Mouse (Mus musculus) retina, adult 2 months (tissue): ENCODE results near the gene 1700102P08Rik.

Experiments
- DNase-seq: peaks from one replicate; pipeline ENCODE4 v3.0.0-alpha.2; 2012; ENCODE audit warnings: low read depth, low spot score

Gene 1700102P08Rik

DNA sequence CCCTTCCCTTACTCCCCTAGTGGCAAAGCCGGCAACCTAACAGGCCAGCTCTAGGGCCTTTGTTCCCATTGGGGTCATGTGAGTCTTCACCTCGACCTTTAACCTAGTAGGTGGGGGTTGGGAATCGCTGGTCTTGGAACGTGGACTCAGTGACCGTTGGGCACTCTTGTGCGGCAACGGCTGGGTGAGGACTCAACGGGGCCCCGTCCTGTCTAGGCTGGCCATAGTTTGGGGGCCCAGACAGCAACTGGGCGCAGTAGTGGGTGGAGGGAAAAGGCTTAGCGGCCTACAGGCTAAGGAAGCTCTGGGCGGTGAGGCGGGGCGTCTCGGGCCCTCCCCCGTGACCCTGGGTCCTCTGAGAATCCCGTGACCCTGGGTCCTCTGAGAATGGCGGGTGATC lies at the start of gene 1700102P08Rik:
TSS of gene 1700102P08Rik (plus strand) at position 130 of the 400 bp plus-strand sequence.
- no peak for DNase-seq

DNA sequence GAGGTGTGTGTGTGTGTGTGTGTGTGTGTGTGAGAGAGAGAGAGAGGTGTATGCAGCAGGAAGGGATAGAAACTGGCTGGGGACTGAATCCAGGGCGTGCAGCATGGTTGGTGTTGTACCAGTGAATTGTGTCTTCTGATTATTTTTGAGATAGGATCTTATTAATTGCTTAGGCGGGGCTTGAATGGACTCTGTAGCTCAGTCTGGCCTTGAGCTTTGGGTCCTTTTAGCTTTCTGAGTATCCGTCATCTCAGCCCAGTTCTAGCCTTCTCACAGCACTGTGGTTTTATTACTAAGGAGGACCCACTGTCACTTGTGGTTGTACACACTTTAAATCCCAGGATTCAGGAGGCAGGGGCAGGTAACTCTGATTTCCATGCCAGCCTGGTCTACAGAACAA lies 49.3 kb upstream of the 1700102P08Rik start:
- no peak for DNase-seq

DNA sequence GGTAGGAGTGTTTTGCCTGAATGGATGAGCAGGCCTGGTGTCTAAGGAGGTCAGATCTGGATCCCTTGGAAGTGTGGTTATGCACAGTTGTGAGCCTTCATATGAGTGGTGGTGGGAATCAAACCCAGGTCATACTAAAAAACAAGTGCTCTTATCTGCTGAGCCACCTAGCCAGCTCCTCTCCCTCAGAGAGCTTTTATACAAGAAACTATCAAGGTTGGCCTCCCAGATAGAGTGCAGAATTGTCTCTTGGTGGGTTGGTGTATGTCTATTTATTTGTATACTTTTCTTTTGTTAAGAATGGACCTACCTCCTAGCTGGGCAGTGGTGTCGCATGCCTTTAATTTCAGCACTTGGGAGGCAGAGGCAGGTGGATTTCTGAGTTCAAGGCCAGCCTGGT lies 48.8 kb upstream of the 1700102P08Rik start:
- DNase-seq, result no peak

- no peak for DNase-seq
Measured at GRCm38 (mm10) chr9:108344471-108344870, 48.1 kb upstream of the 1700102P08Rik start.

DNA sequence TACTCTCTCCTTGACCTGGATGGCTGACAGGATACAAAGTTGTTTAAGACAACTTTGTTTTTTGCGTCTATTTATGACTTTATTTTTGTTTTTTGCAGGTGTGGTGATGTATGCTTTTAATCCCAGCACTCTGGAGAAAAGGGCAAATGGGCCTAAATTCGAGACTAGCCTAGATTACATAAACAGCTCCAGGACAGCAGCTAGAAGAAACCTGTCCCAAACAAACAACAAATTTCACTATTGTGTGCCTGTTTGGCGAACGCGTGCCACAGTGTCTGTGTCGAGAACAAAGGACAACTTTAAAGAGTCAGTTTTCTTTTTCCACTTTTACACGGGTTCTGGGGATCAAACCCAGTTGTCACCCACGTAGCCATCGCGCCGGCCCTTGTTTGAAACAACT lies 45.6 kb upstream of the 1700102P08Rik start:
- DNase-seq, result no peak

DNA sequence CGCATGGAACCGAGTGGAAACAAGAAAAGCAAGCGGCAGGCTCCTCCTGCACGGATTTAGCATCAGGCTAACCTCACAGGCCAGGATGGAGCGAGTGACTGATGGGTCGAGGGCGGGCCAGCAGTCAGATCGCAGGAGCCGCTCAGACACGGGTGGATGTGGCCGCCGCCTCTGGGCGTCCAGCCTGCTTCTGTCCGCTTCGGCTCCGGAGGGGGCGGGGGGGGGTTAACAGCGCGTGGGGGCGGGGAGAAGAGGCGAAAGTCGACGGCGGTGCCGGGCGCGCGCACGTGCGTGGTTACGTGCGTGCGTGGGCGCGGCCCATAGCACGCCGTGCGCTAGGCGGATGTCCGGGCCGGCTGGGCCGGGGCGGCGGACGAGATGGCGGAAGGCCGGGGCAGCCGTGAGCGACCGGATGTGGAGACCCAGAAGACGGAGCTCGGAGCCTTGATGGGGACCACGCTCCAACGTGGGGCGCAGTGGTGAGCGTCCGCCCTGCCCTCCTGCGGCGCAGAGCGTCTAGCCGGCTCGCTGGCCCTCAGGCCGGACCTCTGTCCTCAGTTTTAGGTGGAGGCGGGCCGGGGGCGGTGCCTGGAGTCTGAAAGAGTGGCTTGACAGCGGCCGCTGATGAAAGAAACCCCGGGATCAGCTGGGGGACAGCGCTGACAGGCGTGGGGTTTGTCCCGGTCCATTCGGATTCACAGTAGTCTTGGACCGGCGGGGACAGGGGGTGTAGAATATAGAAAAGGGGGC lies 44.9 kb upstream of the 1700102P08Rik start, which contains the start of gene Usp4:
TSS of gene Usp4 (plus strand) at position 314 of the 750 bp plus-strand sequence.
- peak; percentile 83 for DNase-seq

DNA sequence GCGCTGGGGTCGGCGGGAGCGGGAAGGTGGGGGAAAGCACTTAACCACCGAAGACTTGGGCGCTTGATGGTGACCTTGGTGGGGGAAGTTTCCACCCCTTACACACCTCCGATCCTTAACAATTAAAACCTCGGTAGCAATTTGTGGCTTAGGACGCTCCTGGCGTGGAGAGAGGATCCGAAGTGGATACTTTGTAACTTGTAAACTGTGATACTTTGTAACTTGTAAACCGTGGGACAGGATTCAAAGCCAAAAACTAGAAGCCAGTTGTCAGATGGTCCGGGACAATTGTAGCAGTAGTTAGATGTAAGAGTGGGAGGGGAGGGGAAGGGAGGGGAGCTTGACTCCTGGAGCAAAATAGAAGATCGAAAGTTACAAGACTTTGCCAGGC lies 44.3 kb upstream of the 1700102P08Rik start:
- DNase-seq, result no peak

GRCm38 (mm10) chr9:108349727-108350126 lies 42.9 kb upstream of the 1700102P08Rik start:
- no peak for DNase-seq

GRCm38 (mm10) chr9:108378234-108378633 lies 14.4 kb upstream of the 1700102P08Rik start:
- DNase-seq, result no peak

DNA sequence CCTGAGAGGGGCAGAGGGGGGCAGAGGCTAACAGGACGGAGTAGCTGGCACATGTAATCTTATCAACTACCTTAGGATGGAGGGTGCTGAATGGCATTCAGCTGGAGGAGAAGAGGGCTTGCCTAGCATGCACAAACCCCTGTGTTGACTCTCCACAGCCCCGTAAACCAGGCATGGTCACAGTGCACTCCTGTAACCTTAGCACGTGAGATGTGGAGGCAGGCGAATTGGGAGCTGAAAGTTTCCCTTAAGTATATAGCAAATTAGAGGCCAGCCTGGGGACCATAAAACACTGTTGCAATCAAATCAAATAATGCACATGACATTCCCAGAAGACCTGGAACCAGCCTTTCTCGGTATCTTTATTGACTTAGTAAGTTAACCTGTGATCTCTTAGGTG lies 13.9 kb upstream of the 1700102P08Rik start:
- DNase-seq, result no peak

GRCm38 (mm10) chr9:108379294-108379693 lies 13.3 kb upstream of the 1700102P08Rik start:
- no peak for DNase-seq

DNA sequence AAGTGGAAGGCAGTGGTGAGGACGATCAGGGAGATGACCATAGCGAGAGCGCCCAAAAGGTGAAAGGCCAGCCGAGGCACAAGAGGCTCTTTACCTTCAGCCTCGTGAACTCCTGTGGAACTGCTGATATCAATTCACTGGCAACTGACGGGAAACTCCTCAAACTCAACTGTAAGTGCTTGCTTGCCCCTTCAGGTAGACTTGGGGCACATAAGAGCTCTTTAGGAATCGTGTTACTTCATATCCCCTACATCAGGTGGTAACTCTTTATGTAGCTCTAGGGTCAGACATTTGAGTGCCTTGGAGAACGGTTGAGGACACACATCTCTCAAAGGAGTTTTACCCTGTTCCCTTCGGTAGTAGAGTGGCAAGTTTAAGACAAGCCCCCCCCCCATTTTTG lies 11.2 kb upstream of the 1700102P08Rik start:
- no peak for DNase-seq

- DNase-seq, result no peak
Measured at GRCm38 (mm10) chr9:108385006-108385405, 7.6 kb upstream of the 1700102P08Rik start.

GRCm38 (mm10) chr9:108386816-108387215 lies 5.8 kb upstream of the 1700102P08Rik start:
- no peak for DNase-seq

DNA sequence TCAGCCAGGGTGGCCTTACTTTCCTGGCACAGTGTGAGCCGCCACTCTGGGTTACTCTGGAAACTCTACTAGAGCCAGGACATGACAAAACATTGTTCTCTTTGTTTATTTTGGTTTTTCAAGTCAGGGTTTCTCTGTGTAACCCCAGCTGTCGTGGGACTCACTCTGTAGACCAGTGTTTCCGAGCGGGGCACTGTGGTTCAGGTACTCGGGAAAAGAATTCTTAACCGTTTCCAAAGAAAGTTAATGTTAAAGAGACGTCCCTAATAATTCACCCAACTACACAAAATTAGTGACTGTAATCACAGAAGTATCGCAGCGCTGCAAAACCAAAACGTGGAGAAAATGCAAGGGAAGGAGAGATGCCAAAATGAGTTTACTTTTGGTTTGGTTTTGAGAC lies 4.0 kb upstream of the 1700102P08Rik start:
- DNase-seq, result no peak

DNA sequence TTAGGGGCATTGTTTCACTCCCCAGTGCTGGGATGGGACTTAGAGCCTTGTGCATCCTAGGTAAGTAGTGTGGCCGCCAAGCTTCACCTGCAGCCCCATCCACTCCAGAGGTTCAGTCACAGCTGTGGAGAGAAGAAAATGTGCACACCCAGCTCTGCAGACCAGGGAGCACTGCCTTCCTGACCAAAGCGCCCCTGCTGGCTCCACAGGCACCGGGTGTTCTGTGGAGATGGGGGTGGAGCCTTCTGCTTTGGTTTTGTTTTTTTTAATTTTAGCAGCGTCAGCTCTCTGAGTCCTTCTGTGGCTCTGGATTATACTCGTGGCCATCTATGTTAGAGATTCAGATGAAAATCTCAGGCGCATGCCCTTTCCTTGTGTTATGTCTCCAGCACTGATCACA lies 3.4 kb upstream of the 1700102P08Rik start:
- DNase-seq, result no peak

DNA sequence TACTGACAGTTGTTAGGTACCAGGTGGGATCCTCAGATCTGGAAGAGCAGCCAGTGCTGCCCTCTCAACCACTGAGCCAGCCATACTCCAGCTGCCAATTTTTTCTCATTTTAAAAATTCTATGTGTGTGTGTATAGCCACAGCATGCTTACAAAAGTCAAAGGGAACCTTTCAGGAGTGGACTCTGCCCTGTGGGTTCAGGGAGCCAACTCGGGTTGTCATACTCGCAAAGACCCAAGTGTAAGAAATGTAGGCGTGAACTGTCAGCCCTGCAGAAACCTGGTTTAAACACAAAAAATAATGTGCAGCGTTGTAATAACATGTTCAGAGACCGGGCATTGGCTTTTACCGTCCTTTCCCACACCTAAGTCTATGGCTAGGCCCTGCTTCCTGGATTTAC lies 1.6 kb downstream of the 1700102P08Rik start:
- DNase-seq, result no peak

- DNase-seq, result no peak
Measured at GRCm38 (mm10) chr9:108395427-108395826, 2.8 kb downstream of the 1700102P08Rik start.

GRCm38 (mm10) chr9:108398324-108398723 lies 5.7 kb downstream of the 1700102P08Rik start:
- no peak for DNase-seq

- DNase-seq, result no peak
Measured at GRCm38 (mm10) chr9:108401186-108401960, 8.8 kb downstream of the 1700102P08Rik start.

GRCm38 (mm10) chr9:108403081-108403480 lies 10.5 kb downstream of the 1700102P08Rik start:
- no peak for DNase-seq

DNA sequence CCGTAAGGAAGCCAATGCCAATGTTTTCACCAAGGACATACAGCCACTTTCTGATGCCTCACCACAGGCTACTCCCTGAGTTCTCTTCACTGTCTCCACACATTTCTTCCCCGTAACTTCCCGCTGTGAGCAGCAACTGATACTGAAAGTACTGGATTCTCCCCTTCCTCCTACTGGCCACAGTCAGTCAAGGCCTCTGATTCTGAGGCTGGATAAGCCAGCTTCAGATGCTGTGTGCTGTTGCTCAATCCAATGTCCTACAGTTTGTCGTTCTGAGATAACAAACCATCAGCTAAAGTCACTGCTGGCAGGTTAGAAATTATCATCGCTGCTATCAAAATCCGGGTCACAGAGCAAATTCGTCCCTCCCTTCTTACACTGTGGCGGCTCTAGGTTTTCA lies 11.8 kb downstream of the 1700102P08Rik start:
- DNase-seq, result no peak

DNA sequence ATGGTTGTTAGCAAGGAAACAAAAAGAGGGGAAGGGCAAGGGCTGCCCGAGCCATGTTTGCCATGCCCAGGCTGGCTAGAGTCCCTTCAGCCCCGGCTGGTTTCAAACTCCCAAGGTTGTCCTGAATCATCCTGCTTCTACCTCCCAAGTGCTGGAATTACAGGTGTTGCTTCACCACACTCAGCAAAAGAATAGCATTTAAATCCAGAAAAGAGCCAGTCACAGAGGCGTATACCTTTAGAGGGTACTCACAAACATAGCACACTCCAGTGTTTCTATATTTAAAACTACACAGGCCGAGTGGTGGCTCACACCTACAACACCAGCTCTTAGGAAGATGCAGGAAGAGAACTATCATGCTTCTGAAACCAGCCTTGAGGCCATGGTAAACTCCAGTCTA lies 16.9 kb downstream of the 1700102P08Rik start:
- no peak for DNase-seq
